ENCODE assay signal across 25 mouse cellular contexts in the genomic region with DNA sequence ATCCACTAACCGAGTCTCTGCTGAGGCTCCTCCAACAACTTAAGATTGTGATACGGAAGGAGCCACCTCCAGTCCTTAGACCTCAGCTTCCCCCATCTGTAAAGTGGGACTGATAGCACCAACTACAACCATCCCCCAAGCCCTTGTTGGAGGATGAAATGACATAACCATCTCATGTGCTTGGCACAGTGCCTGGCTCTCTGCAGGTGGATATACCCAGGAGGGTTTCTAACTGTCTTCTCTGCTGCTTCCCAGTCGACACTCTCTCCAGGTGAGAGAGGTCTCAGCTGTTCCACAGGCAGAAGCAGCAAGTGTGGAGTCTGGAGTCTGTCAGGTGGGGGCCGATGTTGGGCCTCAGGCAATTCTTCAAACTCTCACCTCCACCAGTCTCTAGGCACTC. TPM values are rescaled to one million over a fixed set of nuclear protein-coding genes. Genes with fewer than 3 reads are reported as not detected.
A peak's percentile ranks its signal among the peaks of the same experiment; 100 is the strongest.
DNase-seq lines count a peak whose midpoint lies in the region; ATAC-seq lines count a peak whose summit lies in the region.
"Had no signal": no experiment of that assay in that cellular context is flagged by ENCODE, and none has a peak within 500 bp of the region (broad histone marks: within the 10 kb centered on the region; RNA-seq: fewer than 3 reads in every experiment).

No protein-coding gene starts in this region.

- H3K4me1 ChIP-seq in forebrain, embryonic 10.5 days: peaks cover 30% of the 10 kb centered on the region
- H3K4me1 ChIP-seq in forebrain, embryonic 16.5 days (replicated peaks; ENCODE audit: control insufficient read depth, insufficient read depth, low read length): peaks cover 6% of the 10 kb centered on the region
- H3K4me1 ChIP-seq in intestine, embryonic 16.5 days (ENCODE audit: control insufficient read depth, insufficient read depth, low read length): no peaks in the 10 kb centered on the region
- no peaks in the 10 kb centered on the region for H3K4me1 ChIP-seq in intestine, embryonic 15.5 days (replicated peaks)
- H3K4me1 ChIP-seq: heart, embryonic 15.5 days had no signal

- ATAC-seq in forebrain, embryonic 16.5 days: no peak
- 0 out of 2 replicates have a peak, but pooled peaks have one; percentile 3 for ATAC-seq in intestine, embryonic 16.5 days
- no peak for ATAC-seq in intestine, embryonic 15.5 days
- ATAC-seq: forebrain, embryonic 14.5 days; hindbrain, postnatal 0 days; midbrain, embryonic 15.5 days had no signal

- 82% methylated on average over 4 of the region's 4 CpGs for WGBS in forebrain, embryonic 10.5 days
- 70% methylated on average over 4 of the region's 4 CpGs for WGBS in forebrain, embryonic 16.5 days
- WGBS in intestine, embryonic 16.5 days: 58% methylated on average over 4 of the region's 4 CpGs
- WGBS in intestine, embryonic 15.5 days: 62% methylated on average over 4 of the region's 4 CpGs

- no peak for DNase-seq in forebrain, embryonic 10.5 days (ENCODE audit: extremely low spot score, low spot score)
- peak; percentile 26 for DNase-seq in right cerebral cortex, postnatal 25 days
- no peak for DNase-seq in right cerebral cortex, postnatal 4 days
- no peak for DNase-seq in frontal cortex, postnatal 36 days (ENCODE audit: low spot score in 2 of 2)
- DNase-seq in cerebellum, postnatal 36 days: no peak
- DNase-seq: adrenal gland, postnatal 36 days; cerebellum, adult 11 months; cerebellum, postnatal 10 days; gastrocnemius, postnatal 36 days; kidney, adult 8-10 months; kidney, postnatal 36 days; lung, adult 18-20 months; lung, postnatal 14 days; retina, postnatal 1 day; thymus, postnatal 25 days had no signal

- H3K9ac ChIP-seq in forebrain, embryonic 16.5 days (replicated peaks; ENCODE audit: low read depth, low read length): no peak overlapping the region
- H3K9ac ChIP-seq in intestine, embryonic 16.5 days (ENCODE audit: low read depth, low read length): no peak overlapping the region
- H3K9ac ChIP-seq in intestine, embryonic 15.5 days: no peak overlapping the region
- H3K9ac ChIP-seq: embryonic facial prominence, embryonic 13.5 days; heart, embryonic 15.5 days; midbrain, embryonic 15.5 days; neural tube, embryonic 13.5 days had no signal

- H3K27me3 ChIP-seq in forebrain, embryonic 10.5 days (ENCODE audit: poor library complexity, severe bottlenecking): no peaks in the 10 kb centered on the region
- no peaks in the 10 kb centered on the region for H3K27me3 ChIP-seq in forebrain, embryonic 16.5 days (replicated peaks; ENCODE audit: control insufficient read depth, insufficient read depth, low read length)
- H3K27me3 ChIP-seq in intestine, embryonic 16.5 days (replicated peaks; ENCODE audit: control insufficient read depth, insufficient read depth, low read length): no peaks in the 10 kb centered on the region
- H3K27me3 ChIP-seq in intestine, embryonic 15.5 days (replicated peaks): no peaks in the 10 kb centered on the region
- H3K27me3 ChIP-seq: embryonic facial prominence, embryonic 13.5 days; heart, embryonic 15.5 days; midbrain, embryonic 15.5 days; neural tube, embryonic 13.5 days had no signal

- 0 out of 2 replicates have a peak overlapping the region, but pooled peaks have one; percentile 36 for H3K27ac ChIP-seq in forebrain, embryonic 10.5 days
- no peak overlapping the region for H3K27ac ChIP-seq in forebrain, embryonic 16.5 days (ENCODE audit: low read length)
- H3K27ac ChIP-seq in intestine, embryonic 16.5 days (ENCODE audit: low read length): no peak overlapping the region
- no peak overlapping the region for H3K27ac ChIP-seq in intestine, embryonic 15.5 days
- H3K27ac ChIP-seq: embryonic facial prominence, embryonic 13.5 days; heart, embryonic 15.5 days; hindbrain, postnatal 0 days; midbrain, embryonic 15.5 days; neural tube, embryonic 13.5 days had no signal

- no peak overlapping the region for H3K4me3 ChIP-seq in forebrain, embryonic 10.5 days
- H3K4me3 ChIP-seq in forebrain, embryonic 16.5 days (replicated peaks; ENCODE audit: low read length): no peak overlapping the region
- no peak overlapping the region for H3K4me3 ChIP-seq in intestine, embryonic 16.5 days (ENCODE audit: low read length)
- H3K4me3 ChIP-seq in intestine, embryonic 15.5 days (replicated peaks): no peak overlapping the region
- H3K4me3 ChIP-seq: embryonic facial prominence, embryonic 13.5 days; heart, embryonic 15.5 days; midbrain, embryonic 15.5 days; neural tube, embryonic 13.5 days had no signal

- peaks cover 12% of the 10 kb centered on the region; the same call in 1 of the 2 replicates for H3K36me3 ChIP-seq in forebrain, embryonic 10.5 days (replicated peaks)
- H3K36me3 ChIP-seq in forebrain, embryonic 16.5 days (ENCODE audit: control insufficient read depth, insufficient read depth): no peaks in the 10 kb centered on the region
- H3K36me3 ChIP-seq in intestine, embryonic 16.5 days (ENCODE audit: control insufficient read depth, insufficient read depth, low read length): no peaks in the 10 kb centered on the region
- no peaks in the 10 kb centered on the region for H3K36me3 ChIP-seq in intestine, embryonic 15.5 days
- H3K36me3 ChIP-seq: embryonic facial prominence, embryonic 13.5 days; heart, embryonic 15.5 days; midbrain, embryonic 15.5 days had no signal

- H3K4me2 ChIP-seq in forebrain, embryonic 16.5 days (ENCODE audit: low read length): no peak overlapping the region
- H3K4me2 ChIP-seq in intestine, embryonic 16.5 days (ENCODE audit: low read depth, low read length): no peak overlapping the region
- no peak overlapping the region for H3K4me2 ChIP-seq in intestine, embryonic 15.5 days (replicated peaks)
- H3K4me2 ChIP-seq: embryonic facial prominence, embryonic 13.5 days; heart, embryonic 15.5 days; midbrain, embryonic 15.5 days; neural tube, embryonic 13.5 days had no signal

- H3K9me3 ChIP-seq in forebrain, embryonic 10.5 days: no peaks in the 10 kb centered on the region
- no peaks in the 10 kb centered on the region for H3K9me3 ChIP-seq in forebrain, embryonic 16.5 days (ENCODE audit: control insufficient read depth, low read length)
- H3K9me3 ChIP-seq in intestine, embryonic 16.5 days (ENCODE audit: control insufficient read depth, low read length): no peaks in the 10 kb centered on the region
- no peaks in the 10 kb centered on the region for H3K9me3 ChIP-seq in intestine, embryonic 15.5 days
- H3K9me3 ChIP-seq: embryonic facial prominence, embryonic 13.5 days; heart, embryonic 15.5 days; megakaryocyte, embryonic 14.5 days; midbrain, embryonic 15.5 days; neural tube, embryonic 13.5 days had no signal

RNA-seq across cellular contexts. Expression of gene Plekhb1, which starts 11.2 kb away (rescaled TPM):
- polyA plus RNA-seq in forebrain, embryonic 10.5 days (2016; fragmentation: Nextera tagmentation; extraction: Ambion mirVana): 3.2 and 4.0 TPM in 2 replicates
- polyA plus RNA-seq in forebrain, embryonic 16.5 days (2015; fragmentation: Nextera tagmentation; extraction: Ambion mirVana): 7.1 and 7.6 TPM in 2 replicates
- polyA plus RNA-seq in intestine, embryonic 16.5 days (2015; fragmentation: Nextera tagmentation; extraction: Ambion mirVana): 15.1 and 15.8 TPM in 2 replicates
- 14.6 and 15.3 TPM in 2 replicates for polyA plus RNA-seq in intestine, embryonic 15.5 days (2015; fragmentation: Nextera tagmentation; extraction: Ambion mirVana)

RNA-seq across cellular contexts. Expression of gene Mrpl48, which starts 42.9 kb away (rescaled TPM):
- 55.8 and 56.6 TPM in 2 replicates for polyA plus RNA-seq in forebrain, embryonic 10.5 days (2016; fragmentation: Nextera tagmentation; extraction: Ambion mirVana)
- polyA plus RNA-seq in forebrain, embryonic 16.5 days (2015; fragmentation: Nextera tagmentation; extraction: Ambion mirVana): 70.1 and 73.5 TPM in 2 replicates
- 85.9 and 89.2 TPM in 2 replicates for polyA plus RNA-seq in intestine, embryonic 16.5 days (2015; fragmentation: Nextera tagmentation; extraction: Ambion mirVana)
- 87.7 and 87.9 TPM in 2 replicates for polyA plus RNA-seq in intestine, embryonic 15.5 days (2015; fragmentation: Nextera tagmentation; extraction: Ambion mirVana)

RNA-seq across cellular contexts. Expression of gene Rab6a, which starts 43.8 kb away (rescaled TPM):
- polyA plus RNA-seq in forebrain, embryonic 10.5 days (2016; fragmentation: Nextera tagmentation; extraction: Ambion mirVana): 83.8 and 83.9 TPM in 2 replicates
- 209 and 217 TPM in 2 replicates for polyA plus RNA-seq in forebrain, embryonic 16.5 days (2015; fragmentation: Nextera tagmentation; extraction: Ambion mirVana)
- polyA plus RNA-seq in intestine, embryonic 16.5 days (2015; fragmentation: Nextera tagmentation; extraction: Ambion mirVana): 85.7 and 89.7 TPM in 2 replicates
- 105 and 116 TPM in 2 replicates for polyA plus RNA-seq in intestine, embryonic 15.5 days (2015; fragmentation: Nextera tagmentation; extraction: Ambion mirVana)

RNA-seq across cellular contexts. Expression of gene Fam168a, which starts 55.4 kb away (rescaled TPM):
- 30.2 and 35.8 TPM in 2 replicates for polyA plus RNA-seq in forebrain, embryonic 10.5 days (2016; fragmentation: Nextera tagmentation; extraction: Ambion mirVana)
- 118 and 119 TPM in 2 replicates for polyA plus RNA-seq in forebrain, embryonic 16.5 days (2015; fragmentation: Nextera tagmentation; extraction: Ambion mirVana)
- 21.2 and 24.9 TPM in 2 replicates for polyA plus RNA-seq in intestine, embryonic 16.5 days (2015; fragmentation: Nextera tagmentation; extraction: Ambion mirVana)
- 25.1 and 26.9 TPM in 2 replicates for polyA plus RNA-seq in intestine, embryonic 15.5 days (2015; fragmentation: Nextera tagmentation; extraction: Ambion mirVana)
